Mouse (Mus musculus): ENCODE data around the gene Gm4450. TPM values are rescaled to one million over a fixed set of nuclear protein-coding genes. Genes with fewer than 3 reads are reported as not detected.
A peak's percentile ranks its signal among the peaks of the same experiment; 100 is the strongest.

The Gm4450 gene
- polyA plus RNA-seq, 1 experiment from 2014 or later = 0.12 TPM

DNA sequence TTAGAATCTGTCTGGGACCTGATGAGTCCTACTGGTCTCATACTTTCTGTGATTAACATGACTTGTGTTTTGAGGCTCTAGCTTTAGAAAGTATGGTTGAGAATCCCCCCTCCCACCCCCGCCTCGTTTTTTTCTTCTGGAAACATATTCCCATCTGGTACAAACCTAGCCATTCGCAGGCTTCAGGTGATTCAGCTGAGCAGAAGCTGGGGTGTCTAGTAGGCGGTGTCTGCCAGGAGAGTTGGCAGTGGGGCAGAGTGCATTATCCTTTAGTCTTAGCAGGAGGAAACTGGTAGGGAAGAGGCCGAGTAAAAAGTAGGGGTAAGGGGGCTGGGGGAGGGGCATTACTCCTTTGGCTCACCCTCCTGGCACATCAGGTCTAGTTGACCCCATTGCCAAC lies 30.2 kb downstream of the Gm4450 start:
- ATAC-seq (ENCODE audit: low FRiP score) (no peak), DNase-seq (ENCODE audit: low spot score) (no peak)
- Histone ChIP-seq H3K4me2 (replicated peaks) (peak overlapping the region; percentile 90), H3K9me3 (ENCODE audit: control insufficient read depth, low read length) (no peaks in the 10 kb centered on the region), H3K9ac (no peak overlapping the region), H3K4me1 (replicated peaks; ENCODE audit: control insufficient read depth, insufficient read depth, low read length) (peaks cover 21% of the 10 kb centered on the region; the same call in 1 of the 2 replicates), H3K36me3 (replicated peaks; ENCODE audit: control insufficient read depth, insufficient read depth) (peaks cover 25% of the 10 kb centered on the region), H3K4me3 (replicated peaks; ENCODE audit: low read length) (peak overlapping the region; percentile 43), H3K27me3 (ENCODE audit: control insufficient read depth, insufficient read depth, low read length) (peaks cover 27% of the 10 kb centered on the region; the same call in 1 of the 2 replicates), H3K27ac (no peak overlapping the region)
- WGBS = 47% methylated on average over 5 of the region's 5 CpGs

DNA sequence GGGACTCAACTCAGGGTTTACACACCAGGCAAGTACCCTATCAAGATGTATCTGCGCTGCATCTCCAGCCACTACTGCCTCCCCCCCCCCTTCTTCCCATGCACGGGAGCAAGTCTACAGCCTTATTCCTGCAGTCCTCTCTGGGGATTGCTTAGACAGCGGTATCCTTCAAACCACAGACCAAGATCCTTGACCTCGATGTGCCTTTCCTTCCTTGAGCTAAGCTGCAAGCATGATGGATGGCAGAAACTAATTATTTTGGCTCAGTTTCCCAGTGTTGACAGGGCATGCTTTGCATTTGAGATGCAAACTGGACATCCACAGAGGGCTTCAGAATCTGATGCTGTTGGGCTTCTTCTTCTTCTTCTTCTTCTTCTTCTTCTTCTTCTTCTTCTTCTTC lies 34.0 kb downstream of the Gm4450 start:
- no peaks in the 10 kb centered on the region for H3K9me3 ChIP-seq (ENCODE audit: control insufficient read depth, low read length)
- H3K27ac ChIP-seq = no peak overlapping the region
- H3K27me3 ChIP-seq (ENCODE audit: control insufficient read depth, insufficient read depth, low read length) = peaks cover 16% of the 10 kb centered on the region; the same call in 1 of the 2 replicates
- peaks cover 11% of the 10 kb centered on the region; the same call in 1 of the 2 replicates for H3K36me3 ChIP-seq (replicated peaks; ENCODE audit: control insufficient read depth, insufficient read depth)
- no peak overlapping the region for H3K4me2 ChIP-seq (replicated peaks)
- 84% methylated on average over 4 of the region's 4 CpGs for WGBS
- DNase-seq (ENCODE audit: low spot score) = peak; percentile 22
- H3K4me3 ChIP-seq (replicated peaks; ENCODE audit: low read length) = no peak overlapping the region
- H3K9ac ChIP-seq = no peak overlapping the region
- H3K4me1 ChIP-seq (replicated peaks; ENCODE audit: control insufficient read depth, insufficient read depth, low read length) = peaks cover 12% of the 10 kb centered on the region; the same call in 1 of the 2 replicates
- no peak for ATAC-seq (ENCODE audit: low FRiP score)

DNA sequence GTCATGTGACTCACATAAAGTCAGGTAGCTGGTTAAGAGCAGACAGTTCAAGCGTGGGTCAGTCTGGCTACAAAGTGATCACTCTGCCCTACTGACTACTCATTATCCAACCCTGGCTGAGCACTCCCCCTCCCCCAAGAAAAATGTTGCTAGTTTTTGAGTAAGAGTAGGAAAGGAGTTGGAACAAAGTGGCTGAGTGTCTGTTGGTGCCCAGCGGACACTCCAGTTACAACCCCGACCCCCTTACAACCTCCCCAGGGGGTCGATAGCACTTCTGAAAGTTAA lies 37.2 kb downstream of the Gm4450 start:
- H3K9ac ChIP-seq = no peak overlapping the region
- H3K36me3 ChIP-seq (replicated peaks; ENCODE audit: control insufficient read depth, insufficient read depth) = 0 out of 2 replicates have a peak, but pooled peaks cover 1% of the 10 kb centered on the region
- ATAC-seq (ENCODE audit: low FRiP score) = no peak
- WGBS = 38% methylated on average over 4 of the region's 4 CpGs
- no peak overlapping the region for H3K4me3 ChIP-seq (replicated peaks; ENCODE audit: low read length)
- no peaks in the 10 kb centered on the region for H3K27me3 ChIP-seq (ENCODE audit: control insufficient read depth, insufficient read depth, low read length)
- H3K4me1 ChIP-seq (replicated peaks; ENCODE audit: control insufficient read depth, insufficient read depth, low read length) = peaks cover 10% of the 10 kb centered on the region
- H3K27ac ChIP-seq = no peak overlapping the region
- DNase-seq (ENCODE audit: low spot score) = no peak
- H3K4me2 ChIP-seq (replicated peaks) = no peak overlapping the region
- H3K9me3 ChIP-seq (ENCODE audit: control insufficient read depth, low read length) = no peaks in the 10 kb centered on the region

GRCm38 (mm10) chr3:98418991-98419785 lies 37.7 kb downstream of the Gm4450 start:
- 77% methylated on average over 6 of the region's 6 CpGs for WGBS
- Histone ChIP-seq H3K9ac (no peak overlapping the region), H3K27ac (no peak overlapping the region), H3K4me1 (replicated peaks; ENCODE audit: control insufficient read depth, insufficient read depth, low read length) (peaks cover 10% of the 10 kb centered on the region), H3K9me3 (ENCODE audit: control insufficient read depth, low read length) (no peaks in the 10 kb centered on the region), H3K4me2 (replicated peaks) (no peak overlapping the region), H3K36me3 (replicated peaks; ENCODE audit: control insufficient read depth, insufficient read depth) (no peaks in the 10 kb centered on the region), H3K27me3 (ENCODE audit: control insufficient read depth, insufficient read depth, low read length) (no peaks in the 10 kb centered on the region), H3K4me3 (replicated peaks; ENCODE audit: low read length) (no peak overlapping the region)
- no peak for ATAC-seq (ENCODE audit: low FRiP score)
- DNase-seq (ENCODE audit: low spot score) = peak; percentile 23

DNA sequence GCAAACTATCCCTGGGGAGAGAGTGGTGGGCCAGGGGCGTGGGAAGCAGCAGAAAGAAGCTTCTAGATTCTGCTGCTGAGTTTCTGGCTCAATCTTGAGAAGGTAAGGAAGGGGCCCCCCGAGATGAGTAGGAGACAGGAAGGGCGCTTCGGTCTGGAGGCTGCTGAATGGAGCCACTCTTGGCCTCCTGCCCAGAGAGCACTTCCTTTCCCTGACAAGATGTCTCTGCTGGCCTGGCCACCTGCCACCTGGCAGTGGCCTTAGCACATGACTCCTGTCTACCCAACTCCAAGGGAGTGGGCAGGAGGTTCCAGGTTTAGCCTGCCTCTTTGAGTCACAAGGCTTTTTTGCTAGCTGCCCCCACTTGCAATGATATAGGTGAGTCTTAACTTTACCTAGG lies 39.6 kb downstream of the Gm4450 start:
- DNase-seq (ENCODE audit: low spot score) (peak; percentile 57), ATAC-seq (ENCODE audit: low FRiP score) (peak; percentile 74; the same call in 1 of the 2 replicates)
- Histone ChIP-seq H3K4me3 (replicated peaks; ENCODE audit: low read length) (no peak overlapping the region), H3K4me1 (replicated peaks; ENCODE audit: control insufficient read depth, insufficient read depth, low read length) (peaks cover 10% of the 10 kb centered on the region), H3K4me2 (replicated peaks) (no peak overlapping the region), H3K9me3 (ENCODE audit: control insufficient read depth, low read length) (no peaks in the 10 kb centered on the region), H3K36me3 (replicated peaks; ENCODE audit: control insufficient read depth, insufficient read depth) (no peaks in the 10 kb centered on the region), H3K9ac (no peak overlapping the region), H3K27me3 (ENCODE audit: control insufficient read depth, insufficient read depth, low read length) (no peaks in the 10 kb centered on the region), H3K27ac (no peak overlapping the region)
- 48% methylated on average over 4 of the region's 4 CpGs for WGBS

GRCm38 (mm10) chr3:98416426-98417250 lies 40.3 kb downstream of the Gm4450 start:
- WGBS = 85% methylated on average over 5 of the region's 5 CpGs

GRCm38 (mm10) chr3:98414296-98414695 lies 42.6 kb downstream of the Gm4450 start:
- 85% methylated on average over 3 of the region's 3 CpGs for WGBS

More at GRCm38 (mm10) chr3:98416426-98417250, 40.3 kb downstream of the Gm4450 start:
- no peak overlapping the region for H3K4me3 ChIP-seq (replicated peaks; ENCODE audit: low read length)
- peaks cover 10% of the 10 kb centered on the region for H3K4me1 ChIP-seq (replicated peaks; ENCODE audit: control insufficient read depth, insufficient read depth, low read length)
- no peak overlapping the region for H3K4me2 ChIP-seq (replicated peaks)
- no peak for DNase-seq (ENCODE audit: low spot score)
- no peak overlapping the region for H3K27ac ChIP-seq
- no peaks in the 10 kb centered on the region for H3K36me3 ChIP-seq (replicated peaks; ENCODE audit: control insufficient read depth, insufficient read depth)
- no peak overlapping the region for H3K9ac ChIP-seq
- no peaks in the 10 kb centered on the region for H3K9me3 ChIP-seq (ENCODE audit: control insufficient read depth, low read length)
- no peak for ATAC-seq (ENCODE audit: low FRiP score)
- H3K27me3 ChIP-seq (ENCODE audit: control insufficient read depth, insufficient read depth, low read length) = no peaks in the 10 kb centered on the region

DNA sequence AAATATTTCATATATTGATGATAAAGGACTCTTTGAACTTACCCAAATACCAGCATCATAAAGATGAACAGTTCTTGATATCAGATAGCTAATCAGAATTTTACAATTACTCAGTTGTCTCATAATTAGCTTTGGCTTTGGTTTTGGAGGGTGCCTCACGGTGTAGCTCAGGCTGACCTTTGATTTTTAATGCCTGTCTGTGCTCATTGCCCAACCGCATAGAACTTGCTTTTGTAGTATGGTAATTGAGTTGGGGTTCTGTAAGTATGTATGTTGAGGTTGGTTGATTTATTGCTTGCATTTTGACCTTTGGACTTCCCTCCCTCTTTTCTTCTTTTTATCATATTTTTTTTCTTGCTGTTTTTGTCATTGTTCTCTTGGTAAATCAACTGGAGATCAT lies 43.2 kb downstream of the Gm4450 start:
- Histone ChIP-seq H3K4me3 (replicated peaks; ENCODE audit: low read length) (no peak overlapping the region), H3K27me3 (ENCODE audit: control insufficient read depth, insufficient read depth, low read length) (no peaks in the 10 kb centered on the region), H3K9ac (no peak overlapping the region), H3K4me1 (replicated peaks; ENCODE audit: control insufficient read depth, insufficient read depth, low read length) (peaks cover 10% of the 10 kb centered on the region), H3K27ac (no peak overlapping the region), H3K36me3 (replicated peaks; ENCODE audit: control insufficient read depth, insufficient read depth) (no peaks in the 10 kb centered on the region), H3K4me2 (replicated peaks) (no peak overlapping the region), H3K9me3 (ENCODE audit: control insufficient read depth, low read length) (no peaks in the 10 kb centered on the region)
- WGBS = 57% methylated on average over 2 of the region's 2 CpGs
- ATAC-seq (ENCODE audit: low FRiP score) = no peak
- DNase-seq (ENCODE audit: low spot score) = no peak

More at GRCm38 (mm10) chr3:98414296-98414695, 42.6 kb downstream of the Gm4450 start:
- no peak overlapping the region for H3K27ac ChIP-seq
- no peak overlapping the region for H3K9ac ChIP-seq
- no peak overlapping the region for H3K4me3 ChIP-seq (replicated peaks; ENCODE audit: low read length)
- H3K4me1 ChIP-seq (replicated peaks; ENCODE audit: control insufficient read depth, insufficient read depth, low read length) = peaks cover 10% of the 10 kb centered on the region
- H3K27me3 ChIP-seq (ENCODE audit: control insufficient read depth, insufficient read depth, low read length) = no peaks in the 10 kb centered on the region
- no peak overlapping the region for H3K4me2 ChIP-seq (replicated peaks)
- no peak for ATAC-seq (ENCODE audit: low FRiP score)
- H3K9me3 ChIP-seq (ENCODE audit: control insufficient read depth, low read length) = no peaks in the 10 kb centered on the region
- no peak for DNase-seq (ENCODE audit: low spot score)
- H3K36me3 ChIP-seq (replicated peaks; ENCODE audit: control insufficient read depth, insufficient read depth) = no peaks in the 10 kb centered on the region

Measured in hindbrain, embryonic 14.5 days (tissue).